Mouse (Mus musculus): Measurements from ENCODE around the gene Nmrk2. TPM values are rescaled to one million over a fixed set of nuclear protein-coding genes. Genes with fewer than 3 reads are reported as not detected.
"Not testable (repeated sequence)": the region's sequence is repeated elsewhere in the genome, so short reads cannot be mapped to it uniquely, and the experiment has no call there.

Gene Nmrk2
- total RNA-seq, 2 experiments from 2014 or later, result not detected

DNA sequence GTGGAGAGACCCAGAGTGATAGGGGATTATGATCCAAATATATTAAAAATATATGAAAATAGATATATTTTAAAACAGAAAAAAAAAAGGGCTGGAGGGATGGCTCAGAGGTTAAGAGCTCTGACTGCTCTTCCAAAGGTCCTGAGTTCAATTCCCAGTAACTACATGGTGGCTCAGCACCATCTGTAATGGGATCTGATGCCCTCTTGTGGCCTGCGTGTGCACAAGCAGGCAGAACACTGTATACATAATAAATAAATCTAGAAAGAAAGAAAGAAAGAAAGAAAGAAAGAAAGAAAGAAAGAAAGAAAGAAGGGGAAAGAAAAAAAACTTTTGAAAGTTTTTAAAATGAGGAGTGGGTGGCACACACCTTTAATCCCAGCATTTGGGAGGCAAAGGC lies 15.4 kb upstream of the Nmrk2 start:
- ATAC-seq (ENCODE audit: poor library complexity, severe bottlenecking), result not testable (repeated sequence)

GRCm38 (mm10) chr10:81216810-81217209 lies 15.0 kb upstream of the Nmrk2 start:
- no peak for ATAC-seq (ENCODE audit: poor library complexity, severe bottlenecking)

DNA sequence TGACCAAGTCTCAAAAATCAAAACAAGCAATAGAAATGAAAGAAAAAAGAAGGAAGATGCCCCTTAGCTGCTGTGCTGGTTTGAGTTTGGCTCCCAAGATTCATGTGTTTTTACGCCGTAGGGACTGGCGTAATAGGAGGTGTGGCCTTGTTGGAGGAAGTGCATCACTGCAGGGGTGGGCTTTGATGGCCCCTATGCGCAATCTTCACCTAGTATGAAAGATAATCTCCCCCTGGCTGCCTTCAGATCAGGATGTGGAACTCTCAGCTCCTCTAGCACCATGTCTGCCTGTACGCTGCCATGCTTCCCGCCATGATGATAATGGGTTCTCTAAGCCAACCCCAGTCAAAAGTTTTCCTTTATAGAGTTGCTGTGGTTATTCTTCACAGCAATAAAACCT lies 14.4 kb upstream of the Nmrk2 start:
- ATAC-seq (ENCODE audit: poor library complexity, severe bottlenecking), result no peak

DNA sequence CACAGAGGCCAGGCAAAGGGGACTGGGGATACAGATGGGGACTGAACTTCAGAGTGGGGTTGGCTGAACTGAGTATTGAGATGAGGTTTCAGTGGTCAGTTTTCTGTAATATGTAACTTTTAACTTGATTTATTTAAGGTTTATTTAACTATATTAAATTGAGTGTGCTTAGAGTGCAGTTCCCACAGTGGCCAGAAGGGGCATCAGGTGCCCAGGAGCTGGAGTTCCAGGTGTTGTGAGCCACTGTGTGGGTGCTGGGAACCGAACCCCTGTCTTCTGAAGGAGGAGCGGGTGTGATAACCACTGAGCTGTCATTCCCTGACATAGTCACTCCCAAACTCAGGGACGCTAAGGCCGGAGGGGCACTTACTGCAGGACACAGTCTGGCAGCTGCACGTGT lies 8.3 kb upstream of the Nmrk2 start:
- no peak for ATAC-seq (ENCODE audit: poor library complexity, severe bottlenecking)

GRCm38 (mm10) chr10:81204137-81204536 lies 2.3 kb upstream of the Nmrk2 start:
- ATAC-seq (ENCODE audit: poor library complexity, severe bottlenecking), result no peak

DNA sequence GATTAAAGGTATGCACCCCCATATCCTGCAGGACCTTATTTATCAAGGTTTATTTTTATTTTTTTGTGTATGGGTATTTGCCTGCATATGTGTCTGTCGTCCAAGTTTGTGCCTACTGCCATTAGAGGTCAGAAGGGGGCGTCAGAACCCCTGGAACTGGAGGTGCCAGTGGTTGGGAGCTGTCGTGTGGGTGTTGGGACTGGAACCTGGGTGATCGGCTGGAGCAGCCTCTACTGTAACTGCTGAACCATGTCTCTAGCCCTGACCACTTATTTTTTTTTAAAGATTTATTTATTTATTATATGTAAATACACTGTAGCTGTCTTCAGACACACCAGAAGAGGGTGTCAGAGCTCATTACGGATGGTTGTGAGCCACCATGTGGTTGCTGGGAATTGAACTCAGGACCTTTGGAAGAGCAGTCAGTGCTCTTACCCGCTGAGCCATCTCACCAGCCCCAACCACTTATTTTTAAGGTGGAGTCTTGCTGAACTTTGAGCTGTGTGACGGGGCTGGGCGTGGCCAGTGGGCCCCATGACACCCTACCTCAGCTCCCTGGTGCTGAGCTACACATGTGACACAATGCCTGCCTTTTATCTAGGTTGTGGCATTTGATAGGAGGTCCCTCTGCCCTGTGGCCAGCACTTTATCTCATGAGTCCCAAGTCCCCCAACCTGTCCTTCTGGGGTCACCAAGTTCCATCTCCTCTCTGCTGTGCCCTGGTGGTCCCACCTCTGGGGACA lies 1.3 kb upstream of the Nmrk2 start:
- no peak for ATAC-seq (ENCODE audit: poor library complexity, severe bottlenecking)

GRCm38 (mm10) chr10:81200605-81201287 lies 1.1 kb downstream of the Nmrk2 start:
- ATAC-seq (ENCODE audit: poor library complexity, severe bottlenecking), result no peak

DNA sequence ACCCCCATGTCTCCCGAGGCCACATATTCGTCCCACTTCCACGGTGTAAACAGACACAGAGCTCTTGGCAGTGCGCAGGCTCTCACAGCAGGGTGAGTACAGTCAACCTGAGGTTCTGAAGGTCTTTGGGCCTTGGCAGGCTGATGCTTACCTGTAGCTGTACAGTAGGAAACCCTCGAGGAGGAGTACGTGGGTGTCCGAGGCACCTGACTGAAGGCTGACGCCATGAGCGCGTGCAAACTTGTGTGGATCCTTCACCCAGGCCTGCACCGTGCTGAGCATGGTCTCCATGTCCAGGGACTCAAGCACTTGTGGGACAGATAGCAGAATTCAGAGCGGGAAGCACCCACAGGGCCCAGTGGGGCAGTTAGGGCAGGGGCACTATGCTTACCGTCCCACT lies 1.7 kb downstream of the Nmrk2 start:
- ATAC-seq (ENCODE audit: poor library complexity, severe bottlenecking), result no peak

- ATAC-seq (ENCODE audit: poor library complexity, severe bottlenecking), result no peak
These were observed 2.9 kb downstream of the Nmrk2 start for GRCm38 (mm10) chr10:81198990-81199389.

- peak; percentile 88 for ATAC-seq (ENCODE audit: poor library complexity, severe bottlenecking)
These were observed 3.6 kb downstream of the Nmrk2 start for GRCm38 (mm10) chr10:81198230-81198629.

- no peak for ATAC-seq (ENCODE audit: poor library complexity, severe bottlenecking)
These were observed 4.5 kb downstream of the Nmrk2 start for GRCm38 (mm10) chr10:81197305-81197704.

GRCm38 (mm10) chr10:81196470-81197065 lies 5.3 kb downstream of the Nmrk2 start:
- ATAC-seq (ENCODE audit: poor library complexity, severe bottlenecking), result no peak

DNA sequence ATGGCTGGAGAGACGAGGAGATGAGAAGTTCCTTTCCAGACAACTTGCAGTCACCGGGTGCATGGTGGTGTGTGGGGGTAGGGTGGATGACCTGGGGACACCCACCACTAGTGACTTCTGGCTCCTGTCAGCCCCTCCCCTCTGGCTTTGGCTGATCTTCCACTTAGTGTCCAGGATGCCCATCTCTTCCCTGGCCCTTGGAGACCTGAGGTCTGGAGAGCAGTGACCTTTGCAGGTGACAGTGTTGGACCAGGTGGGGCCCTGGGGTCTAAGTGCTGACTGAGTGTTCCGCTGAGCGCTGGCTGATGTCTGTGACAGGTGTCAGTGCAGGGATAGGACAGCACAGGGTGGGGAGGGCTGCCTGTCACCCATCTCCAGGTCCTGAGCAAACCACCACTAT lies 6.6 kb downstream of the Nmrk2 start:
- no peak for ATAC-seq (ENCODE audit: poor library complexity, severe bottlenecking)

DNA sequence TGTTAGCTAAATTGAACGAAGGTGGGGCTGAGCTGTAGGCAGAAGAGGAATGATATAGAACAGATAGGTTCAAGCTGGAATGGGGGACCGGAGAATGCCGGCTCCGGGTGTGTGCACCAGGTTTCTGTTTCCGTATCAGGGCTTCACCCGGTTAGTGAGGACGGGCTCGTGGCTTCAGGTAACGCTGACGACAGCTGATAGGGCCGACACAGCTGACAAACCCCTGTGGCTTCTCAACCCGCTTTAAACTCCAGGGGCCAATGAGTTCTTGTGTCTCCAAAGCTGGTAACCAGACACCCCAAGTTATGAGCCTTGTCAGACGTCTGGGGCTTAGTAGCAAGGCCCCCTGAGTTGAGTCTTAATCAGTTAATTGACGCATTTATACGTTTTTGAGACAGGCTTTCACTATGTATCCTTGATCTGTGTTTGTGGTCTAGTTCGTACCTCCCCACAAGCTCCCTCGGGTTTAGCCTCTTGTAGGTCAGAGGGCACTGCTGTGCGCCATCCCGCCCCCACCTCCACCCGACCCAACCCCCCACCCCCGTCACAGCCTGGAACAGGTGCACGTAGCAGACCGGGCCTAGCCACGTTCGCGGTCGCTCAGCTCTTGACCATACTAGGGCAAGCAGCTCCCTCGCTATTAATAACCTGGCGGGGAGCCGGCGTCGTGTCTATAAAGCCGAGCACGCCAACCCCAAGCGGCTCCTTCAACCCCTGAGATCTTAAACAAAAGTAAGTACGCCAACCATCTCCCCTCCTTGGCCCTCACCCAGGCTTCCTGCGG lies 7.7 kb downstream of the Nmrk2 start:
- no peak for ATAC-seq (ENCODE audit: poor library complexity, severe bottlenecking)

- no peak for ATAC-seq (ENCODE audit: poor library complexity, severe bottlenecking)
These were observed 8.8 kb downstream of the Nmrk2 start for GRCm38 (mm10) chr10:81192968-81193501.

GRCm38 (mm10) chr10:81192270-81192967 lies 9.4 kb downstream of the Nmrk2 start:
- ATAC-seq (ENCODE audit: poor library complexity, severe bottlenecking), result peak; percentile 64

DNA sequence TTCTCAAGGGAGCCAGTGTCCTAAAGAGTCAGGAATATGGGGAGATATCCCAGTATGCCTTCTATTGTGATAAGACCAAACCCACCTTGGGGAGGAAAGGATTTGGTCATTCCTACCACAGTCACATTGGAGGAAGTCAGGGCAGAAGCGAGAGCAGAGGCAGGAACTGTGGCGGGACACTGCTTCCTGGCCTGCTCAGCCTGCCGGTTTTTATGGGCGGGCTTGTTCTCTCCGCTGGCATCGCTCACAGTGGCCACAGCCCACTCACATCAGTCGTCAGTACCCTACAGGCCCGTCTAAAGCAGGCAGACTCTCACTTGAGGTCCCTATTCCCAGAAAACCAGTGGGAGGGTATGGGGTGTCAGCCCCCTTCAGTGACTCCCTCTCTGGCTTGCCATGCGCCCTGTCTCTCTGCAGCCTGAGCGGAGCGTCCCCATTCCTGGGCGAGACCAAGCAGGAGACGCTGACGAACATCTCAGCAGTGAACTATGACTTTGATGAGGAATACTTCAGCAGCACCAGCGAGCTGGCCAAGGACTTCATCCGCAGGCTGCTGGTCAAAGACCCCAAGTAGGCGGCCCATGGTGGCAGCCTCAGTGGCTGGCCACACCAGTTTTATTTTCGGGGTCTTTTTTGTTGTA lies 10.4 kb downstream of the Nmrk2 start:
- no peak for ATAC-seq (ENCODE audit: poor library complexity, severe bottlenecking)

GRCm38 (mm10) chr10:81190912-81191321 lies 10.9 kb downstream of the Nmrk2 start:
- no peak for ATAC-seq (ENCODE audit: poor library complexity, severe bottlenecking)

DNA sequence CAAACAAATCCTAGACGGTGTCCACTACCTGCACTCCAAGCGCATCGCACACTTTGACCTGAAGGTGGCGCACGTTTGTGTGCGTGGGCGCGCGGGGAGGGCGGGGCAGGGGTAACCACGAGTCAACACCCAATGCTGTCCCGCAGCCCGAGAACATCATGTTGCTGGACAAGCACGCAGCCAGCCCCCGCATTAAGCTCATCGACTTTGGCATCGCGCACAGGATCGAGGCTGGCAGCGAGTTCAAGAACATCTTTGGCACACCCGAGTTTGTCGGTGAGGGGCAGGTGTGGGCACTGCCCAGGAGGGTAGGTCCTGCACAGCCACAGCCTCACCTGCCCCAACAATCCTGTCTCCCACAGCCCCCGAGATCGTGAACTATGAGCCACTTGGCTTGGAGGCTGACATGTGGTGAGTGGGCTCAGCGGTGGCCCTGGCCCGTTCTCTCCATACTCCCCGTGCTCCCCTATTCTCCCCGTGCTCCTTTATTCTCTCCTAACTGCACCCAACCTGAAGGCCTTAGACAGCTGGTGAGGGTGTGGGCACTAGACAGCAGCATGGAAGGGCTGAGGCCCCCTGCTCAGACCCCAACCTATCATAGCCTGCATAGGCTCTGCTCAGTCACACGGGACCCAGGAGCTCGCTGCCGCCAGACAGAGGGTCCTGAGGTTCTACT lies 11.5 kb downstream of the Nmrk2 start:
- no peak for ATAC-seq (ENCODE audit: poor library complexity, severe bottlenecking)

Measured in megakaryocyte, adult 5-6 weeks (primary cell).